Mouse (Mus musculus): ENCODE results near the gene Rdh16.
"Not testable (repeated sequence)": the region's sequence is repeated elsewhere in the genome, so short reads cannot be mapped to it uniquely, and the experiment has no call there.

The Rdh16 gene

DNA sequence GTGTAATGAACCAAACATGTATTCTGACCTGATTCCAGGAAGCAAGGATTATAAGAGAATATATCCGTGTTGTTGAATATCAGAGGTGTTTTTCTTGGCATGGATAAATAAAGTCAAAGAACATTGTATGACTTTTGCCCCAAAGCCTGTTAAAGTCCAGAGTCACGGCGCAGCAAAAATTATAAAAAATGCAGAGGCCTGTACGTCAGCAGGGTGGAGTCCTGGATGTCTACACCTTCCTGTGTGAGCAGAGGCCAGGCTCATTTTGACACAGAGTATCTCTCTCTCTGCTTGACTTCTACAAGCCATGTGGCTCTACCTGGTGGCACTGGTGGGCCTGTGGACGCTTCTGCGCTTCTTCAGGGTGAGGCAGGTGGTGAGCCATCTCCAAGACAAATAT is at the start of gene Rdh16:
Gene Rdh16 (plus strand): TSS at position 262 of the 400 bp plus-strand sequence.
- DNase-seq (ENCODE audit: low spot score in 2 of 2): no peak

GRCm38 (mm10) chr10:127751548-127751947 is 49.4 kb upstream of the Rdh16 start, which contains the start of gene Gpr182:
Gene Gpr182 (minus strand): TSS chr10:127751732.
- DNase-seq (ENCODE audit: low spot score in 2 of 2): no peak

- DNase-seq (ENCODE audit: low spot score in 2 of 2): no peak
Measured at GRCm38 (mm10) chr10:127754566-127755166, 46.3 kb upstream of the Rdh16 start.

GRCm38 (mm10) chr10:127755246-127755645 is 45.7 kb upstream of the Rdh16 start:
- DNase-seq (ENCODE audit: low spot score in 2 of 2): no peak

- DNase-seq (ENCODE audit: low spot score in 2 of 2): no peak
Measured at GRCm38 (mm10) chr10:127755770-127756468, 45.0 kb upstream of the Rdh16 start.

GRCm38 (mm10) chr10:127759181-127760110 is 41.5 kb upstream of the Rdh16 start, which contains the start of the genes Rdh1 and Rdh16f1:
Gene Rdh1 (plus strand): TSS chr10:127759721.
Gene Rdh16f1 (plus strand): TSS chr10:127759787.
- no peak for DNase-seq (ENCODE audit: low spot score in 2 of 2)

DNA sequence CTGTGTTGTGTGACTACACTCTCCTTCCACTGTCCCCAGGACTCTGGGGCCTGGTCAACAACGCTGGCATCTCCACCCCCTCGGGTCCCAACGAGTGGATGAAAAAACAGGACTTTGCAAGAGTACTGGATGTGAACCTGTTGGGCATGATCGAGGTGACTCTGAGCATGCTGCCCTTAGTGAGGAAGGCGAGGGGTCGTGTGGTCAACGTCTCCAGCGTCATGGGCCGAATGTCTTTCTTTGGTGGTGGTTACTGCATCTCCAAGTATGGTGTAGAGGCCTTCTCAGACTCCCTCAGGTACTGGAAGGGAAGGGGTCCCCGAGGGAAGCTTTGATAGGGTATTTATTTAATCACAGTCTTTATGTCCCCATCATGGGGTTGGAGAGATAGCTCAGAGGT is 38.0 kb upstream of the Rdh16 start:
- DNase-seq (ENCODE audit: low spot score in 2 of 2): not testable (repeated sequence)

DNA sequence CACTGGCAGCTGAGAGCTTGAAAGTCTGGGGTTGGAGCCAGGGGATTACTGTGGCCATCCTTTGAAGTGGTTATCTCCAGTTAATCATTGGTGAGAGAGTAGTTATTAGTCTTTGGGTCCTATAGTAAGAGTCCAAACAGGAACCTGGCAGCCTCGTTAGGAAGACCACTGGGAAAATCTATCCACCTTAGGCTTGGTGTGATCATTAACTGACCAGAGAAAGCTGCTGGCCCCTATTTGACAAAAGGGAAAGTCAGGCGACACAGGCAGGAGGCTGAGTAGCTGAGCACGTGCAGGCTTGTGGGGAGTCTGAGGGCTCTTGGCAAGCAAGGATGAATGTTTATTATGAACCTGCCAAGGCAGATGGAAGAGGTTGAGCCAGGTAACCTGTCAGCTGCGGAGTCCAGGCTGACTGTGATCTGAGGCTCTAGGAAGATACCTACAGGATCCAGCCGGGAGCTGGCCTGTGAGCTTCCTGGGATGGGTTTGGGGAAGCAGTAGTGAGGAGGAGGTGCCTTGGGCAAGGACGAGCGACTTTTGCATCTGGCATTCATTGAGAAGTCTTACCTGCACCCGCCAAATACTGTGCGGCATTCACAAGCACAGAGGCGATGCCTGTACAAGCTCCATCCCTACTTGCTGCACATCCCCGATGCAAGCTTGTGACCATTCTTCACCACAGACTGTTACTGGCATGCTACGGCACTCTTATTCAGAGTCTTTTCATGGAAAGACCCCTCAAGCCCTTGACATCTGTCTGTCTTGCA is 36.9 kb upstream of the Rdh16 start:
- no peak for DNase-seq (ENCODE audit: low spot score in 2 of 2)

GRCm38 (mm10) chr10:127766564-127766963 is 34.4 kb upstream of the Rdh16 start:
- DNase-seq (ENCODE audit: low spot score in 2 of 2): no peak

DNA sequence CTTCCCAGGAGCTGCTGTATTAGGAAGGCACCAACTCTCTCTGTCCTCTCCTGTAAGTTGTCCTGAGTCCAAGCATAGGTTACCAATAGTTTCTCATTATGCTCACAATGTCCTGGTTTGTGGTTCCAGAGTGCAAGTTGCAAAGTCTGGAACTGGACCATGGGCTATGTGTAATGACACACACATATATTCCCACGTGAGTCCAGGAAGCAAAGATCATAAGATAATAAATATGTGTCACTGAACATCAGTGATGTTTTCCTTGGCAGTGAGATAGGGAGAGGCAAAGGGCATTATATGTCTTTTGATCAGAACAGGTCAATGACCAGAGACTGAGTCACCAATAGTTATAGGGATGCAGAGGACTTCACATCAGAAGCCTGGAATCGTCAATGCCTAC is 24.9 kb upstream of the Rdh16 start, which contains the start of gene Rdh9:
Gene Rdh9 (plus strand): TSS at position 376 of the 400 bp plus-strand sequence.
- no peak for DNase-seq (ENCODE audit: low spot score in 2 of 2)

DNA sequence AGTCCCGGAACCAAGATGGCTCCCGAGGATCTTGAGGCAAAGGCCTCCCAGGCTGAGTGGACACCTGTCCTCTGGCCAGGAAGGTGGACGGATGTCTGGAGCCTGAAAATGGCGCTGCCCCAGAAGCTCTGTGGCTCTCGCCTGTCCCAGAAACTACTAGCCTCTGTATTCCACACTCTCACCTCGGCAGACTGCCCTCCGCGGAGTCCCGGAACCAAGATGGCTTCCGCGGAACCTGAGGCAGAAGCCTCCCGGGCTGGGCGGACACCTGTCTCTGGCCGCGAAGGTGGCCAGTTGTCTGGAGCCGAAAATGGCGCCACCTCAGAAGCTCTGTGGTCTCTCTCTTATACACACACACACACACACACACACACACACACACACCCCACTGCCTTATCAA is 18.6 kb upstream of the Rdh16 start:
- DNase-seq (ENCODE audit: low spot score in 2 of 2): not testable (repeated sequence)

DNA sequence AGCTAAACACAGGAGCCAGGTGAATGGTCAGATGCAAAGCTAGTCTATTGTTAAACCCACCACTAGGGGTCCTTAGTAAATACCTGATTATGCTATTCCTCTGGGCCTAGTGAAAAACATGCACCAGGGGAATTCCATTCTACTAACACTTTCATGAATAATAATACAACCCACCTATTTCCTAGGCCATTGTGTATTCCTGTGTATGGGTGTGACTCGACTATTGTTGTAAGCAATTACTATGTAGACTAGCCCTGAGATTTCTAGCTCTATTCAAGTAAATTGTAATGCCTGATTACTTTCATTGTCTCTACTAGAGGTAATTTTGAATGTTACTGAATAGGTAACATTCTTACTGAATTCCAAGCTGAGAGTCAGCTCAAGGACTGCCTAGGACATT is 15.5 kb upstream of the Rdh16 start:
- DNase-seq (ENCODE audit: low spot score in 2 of 2): not testable (repeated sequence)

DNA sequence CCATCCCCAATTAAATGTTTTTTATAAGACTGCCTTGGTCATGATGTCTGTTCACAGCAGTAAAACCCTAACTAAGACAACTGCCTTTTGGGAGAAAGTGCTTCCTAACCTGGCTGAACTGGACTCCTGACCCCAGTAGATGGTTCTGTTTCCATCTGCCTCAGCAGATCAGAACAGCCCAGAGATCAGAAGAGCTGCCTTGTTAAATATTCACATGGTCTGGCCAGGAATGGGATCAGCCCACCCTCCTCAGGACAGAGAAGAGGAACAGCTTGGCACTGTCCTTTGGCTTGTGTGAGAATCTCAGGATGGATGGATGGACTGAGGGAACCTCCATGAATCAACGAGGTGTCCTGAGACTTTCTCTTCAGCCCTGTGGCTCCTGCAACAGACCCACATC is 1.7 kb upstream of the Rdh16 start:
- no peak for DNase-seq (ENCODE audit: low spot score in 2 of 2)

GRCm38 (mm10) chr10:127801612-127802011 is 660 bp downstream of the Rdh16 start:
- no peak for DNase-seq (ENCODE audit: low spot score in 2 of 2)

- no peak for DNase-seq (ENCODE audit: low spot score in 2 of 2)
Measured at GRCm38 (mm10) chr10:127802236-127802635, 1.3 kb downstream of the Rdh16 start.

DNA sequence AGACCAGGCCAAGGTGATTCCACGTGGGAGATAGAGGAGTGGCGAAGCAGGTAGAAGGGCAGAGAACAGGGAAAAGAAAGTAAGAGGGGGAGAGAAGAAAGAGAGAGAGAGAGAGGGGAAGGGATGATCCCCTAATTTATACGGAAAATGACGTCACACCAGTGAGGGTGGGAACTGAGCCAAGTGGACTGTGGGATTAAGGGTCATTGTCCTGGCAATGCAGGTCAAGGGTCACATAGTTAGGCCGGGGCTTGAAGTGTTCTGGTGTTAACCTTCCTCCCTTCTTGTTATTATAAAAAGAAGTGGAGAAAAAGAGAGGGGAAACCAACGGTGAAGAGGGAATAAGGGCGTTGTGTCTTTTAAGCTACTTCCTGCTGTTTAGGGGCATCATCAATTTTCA is 3.5 kb downstream of the Rdh16 start:
- DNase-seq (ENCODE audit: low spot score in 2 of 2): no peak

DNA sequence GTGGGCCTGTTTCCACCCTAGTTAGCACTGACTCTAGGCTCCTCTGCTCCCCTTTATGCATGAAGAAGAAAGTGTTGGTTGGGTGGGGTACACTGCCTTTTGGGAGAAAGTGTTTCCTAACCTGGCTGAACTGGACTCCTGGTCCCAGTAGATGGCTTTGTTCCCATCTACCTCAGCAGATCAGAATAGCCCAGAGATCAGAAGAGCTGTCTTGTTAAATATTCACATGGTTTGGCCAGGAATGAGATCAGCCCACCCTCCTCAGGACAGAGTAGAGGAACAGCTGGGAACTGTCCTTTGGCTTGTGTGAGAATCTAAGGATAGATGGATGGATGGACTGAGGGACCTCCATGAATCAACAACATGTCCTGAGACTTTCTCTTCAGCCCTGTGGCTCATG is 14.9 kb downstream of the Rdh16 start:
- no peak for DNase-seq (ENCODE audit: low spot score in 2 of 2)

DNA sequence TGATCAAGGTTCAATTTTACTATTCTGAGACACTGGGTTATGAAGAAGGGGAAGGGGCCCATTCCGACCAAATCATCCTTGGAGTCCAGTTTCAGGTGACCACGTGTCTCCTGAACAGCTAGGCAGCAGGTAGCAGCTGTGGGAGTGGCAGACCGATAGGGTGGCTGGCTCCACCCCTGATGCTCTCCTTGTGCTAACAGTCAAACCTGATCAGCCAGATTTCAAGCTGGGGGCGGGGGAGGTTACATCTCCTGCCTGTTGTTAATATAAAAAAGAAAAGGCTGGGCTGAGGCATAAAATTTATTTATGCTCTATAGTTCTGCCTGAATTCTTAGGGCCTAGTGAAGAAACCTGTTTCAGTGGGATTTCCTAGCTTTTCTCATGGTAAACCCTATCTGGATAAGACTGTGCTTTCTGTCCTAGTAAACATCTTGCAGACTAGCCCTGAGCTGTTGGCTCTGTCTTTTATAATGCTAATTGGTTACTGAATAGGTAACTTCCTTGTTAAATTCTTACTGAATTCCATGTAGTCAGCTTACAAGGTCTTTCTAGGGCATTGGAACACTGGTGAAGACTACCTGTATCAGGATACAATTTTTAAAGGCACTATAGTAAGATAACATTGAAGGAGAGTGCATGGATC is 16.4 kb downstream of the Rdh16 start:
- not testable (repeated sequence) for DNase-seq (ENCODE audit: low spot score in 2 of 2)

DNA sequence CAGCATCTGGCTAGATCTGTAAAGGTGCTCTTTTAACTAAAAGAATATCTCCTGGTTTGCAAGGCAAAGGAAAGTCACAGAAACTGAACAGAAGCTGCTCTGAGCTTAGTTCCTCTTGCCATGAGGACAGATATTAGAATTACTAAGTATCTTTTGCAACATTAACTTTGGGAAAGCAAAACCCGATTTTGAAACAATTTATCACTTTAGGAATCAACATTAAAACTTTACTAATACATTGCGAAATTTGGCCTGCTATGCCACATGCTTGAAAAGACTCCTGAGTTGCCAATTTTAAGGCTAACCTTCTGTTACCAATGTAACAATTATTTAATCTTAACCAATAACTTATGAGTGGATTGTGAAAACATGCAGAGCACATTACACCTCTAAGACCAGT is 20.9 kb downstream of the Rdh16 start:
- DNase-seq (ENCODE audit: low spot score in 2 of 2): not testable (repeated sequence)

DNA sequence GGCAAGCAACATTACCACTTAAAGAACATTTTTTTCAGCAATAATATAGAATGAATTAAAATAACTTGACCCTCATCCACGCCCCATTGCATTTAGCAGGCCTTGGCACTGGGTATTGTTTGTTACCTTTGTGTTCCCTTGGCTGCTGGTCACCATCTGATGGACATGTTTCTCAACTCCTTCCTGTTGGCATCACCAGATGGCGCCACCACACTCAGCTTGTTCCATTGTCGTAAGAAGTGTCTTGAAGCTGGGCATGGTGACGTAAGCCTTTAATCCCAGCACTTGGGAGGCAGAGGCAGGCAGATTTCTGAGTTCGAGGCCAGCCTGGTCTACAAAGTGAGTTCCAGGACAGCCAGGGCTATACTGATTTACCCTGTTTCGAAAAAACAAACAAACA is 24.4 kb downstream of the Rdh16 start:
- DNase-seq (ENCODE audit: low spot score in 2 of 2): no peak

DNA sequence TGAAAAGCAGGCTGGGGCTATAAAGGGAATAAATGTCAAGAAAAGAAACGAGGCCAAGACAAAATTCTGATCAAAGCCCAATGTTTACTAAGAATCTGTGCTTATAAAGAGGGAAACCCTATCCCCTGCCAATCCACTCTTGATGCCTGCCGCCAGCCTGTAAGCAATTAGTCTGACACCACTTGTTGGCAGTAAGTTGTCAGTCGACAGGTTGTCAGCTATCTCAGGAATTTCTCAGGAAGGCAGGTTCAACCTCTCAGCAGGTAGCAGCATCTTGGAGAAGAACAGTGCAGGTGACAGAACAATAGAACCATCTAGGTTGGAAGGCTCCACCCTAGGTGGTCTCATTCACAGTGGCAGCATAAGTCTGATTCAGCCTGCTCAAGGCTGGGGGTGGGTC is 28.2 kb downstream of the Rdh16 start:
- DNase-seq (ENCODE audit: low spot score in 2 of 2): no peak

All from left cerebral cortex, adult 9 months (tissue).